ENCODE assay signal across 8 mouse cellular contexts in the genomic region with DNA sequence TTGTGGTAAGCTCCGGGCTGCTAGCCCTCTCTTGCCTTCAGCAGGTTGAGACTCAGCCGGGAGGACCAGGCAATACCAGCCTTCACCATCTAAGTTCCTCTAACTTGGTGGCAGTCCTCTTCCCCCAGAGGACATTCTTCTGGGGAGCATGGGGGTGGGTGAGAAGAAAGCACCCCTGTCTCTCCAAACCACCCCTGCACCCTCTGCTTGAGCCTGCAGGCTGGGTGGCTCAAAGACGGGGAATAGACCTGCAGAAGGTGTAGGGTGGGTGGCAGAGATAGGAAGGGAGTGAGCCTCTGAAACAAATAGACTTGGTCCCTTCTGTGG. TPM values are rescaled to one million over a fixed set of nuclear protein-coding genes. Genes with fewer than 3 reads are reported as not detected.
DNase-seq lines count a peak whose midpoint lies in the region; ATAC-seq and TF ChIP-seq lines count a peak whose summit lies in the region.

No protein-coding gene starts in this region.

- H3K4me3 ChIP-seq in kidney, embryonic 14.5 days (ENCODE audit: low read length) = peak overlapping the region; percentile 47
- no peak overlapping the region for H3K4me3 ChIP-seq in kidney, adult 2 months (ENCODE audit: insufficient read depth, low read depth, low read length)
- H3K4me3 ChIP-seq in embryonic facial prominence, embryonic 10.5 days = peak overlapping the region; percentile 77
- peak overlapping the region; percentile 86 for H3K4me3 ChIP-seq in hindbrain, embryonic 15.5 days
- peak overlapping the region; percentile 82 for H3K4me3 ChIP-seq in midbrain, embryonic 16.5 days (ENCODE audit: low read depth, low read length)

- peak overlapping the region; percentile 98 for H3K4me2 ChIP-seq in kidney, embryonic 14.5 days (replicated peaks; ENCODE audit: low read depth, low read length)
- peak overlapping the region; percentile 92 for H3K4me2 ChIP-seq in hindbrain, embryonic 15.5 days
- H3K4me2 ChIP-seq in midbrain, embryonic 16.5 days (ENCODE audit: low read length) = peak overlapping the region; percentile 79

- no peak for TF ChIP-seq POLR2A in kidney, adult 2 months (IDR thresholded peaks at IDR 0.05; ENCODE audit: low read depth, low read length)

- ATAC-seq in kidney, embryonic 14.5 days (ENCODE audit: low FRiP score, low TSS enrichment) = peak; percentile 18; the same call in 1 of the 2 replicates
- ATAC-seq in hindbrain, embryonic 15.5 days (ENCODE audit: low FRiP score, low read depth) = peak; percentile 24; the same call in 1 of the 2 replicates
- ATAC-seq in midbrain, embryonic 16.5 days = peak; percentile 30

- peak overlapping the region; percentile 38; the same call in 1 of the 2 replicates for H3K9ac ChIP-seq in kidney, embryonic 14.5 days (ENCODE audit: low read depth, low read length)
- peak overlapping the region; percentile 84 for H3K9ac ChIP-seq in hindbrain, embryonic 15.5 days
- H3K9ac ChIP-seq in midbrain, embryonic 16.5 days (ENCODE audit: low read depth, low read length) = peak overlapping the region; percentile 97

- H3K9me3 ChIP-seq in kidney, embryonic 14.5 days (ENCODE audit: control insufficient read depth, low read length) = no peaks in the 10 kb centered on the region
- no peaks in the 10 kb centered on the region for H3K9me3 ChIP-seq in embryonic facial prominence, embryonic 10.5 days
- H3K9me3 ChIP-seq in hindbrain, embryonic 15.5 days = no peaks in the 10 kb centered on the region
- H3K9me3 ChIP-seq in midbrain, embryonic 16.5 days (replicated peaks; ENCODE audit: control insufficient read depth, low read length, poor library complexity, severe bottlenecking) = no peaks in the 10 kb centered on the region

- DNase-seq in kidney, adult 2 months = no peak
- no peak for DNase-seq in embryonic facial prominence, embryonic 10.5 days (ENCODE audit: low spot score)
- no peak for DNase-seq in layer of hippocampus, adult 9-10 months (ENCODE audit: low spot score)
- no peak for DNase-seq in thymus, postnatal 25 days
- DNase-seq in frontal cortex, postnatal 36 days (ENCODE audit: low spot score in 2 of 2) = no peak

- H3K27me3 ChIP-seq in kidney, embryonic 14.5 days (ENCODE audit: control insufficient read depth, insufficient read depth, low read length) = peaks cover 31% of the 10 kb centered on the region
- no peaks in the 10 kb centered on the region for H3K27me3 ChIP-seq in kidney, adult 2 months (replicated peaks; ENCODE audit: control insufficient read depth, insufficient read depth, low read length)
- H3K27me3 ChIP-seq in embryonic facial prominence, embryonic 10.5 days (replicated peaks; ENCODE audit: low read depth, poor library complexity, severe bottlenecking) = peaks cover 55% of the 10 kb centered on the region
- H3K27me3 ChIP-seq in hindbrain, embryonic 15.5 days = no peaks in the 10 kb centered on the region
- H3K27me3 ChIP-seq in midbrain, embryonic 16.5 days (ENCODE audit: control insufficient read depth, insufficient read depth, low read depth, low read length) = no peaks in the 10 kb centered on the region

- no peaks in the 10 kb centered on the region for H3K4me1 ChIP-seq in kidney, embryonic 14.5 days (ENCODE audit: control insufficient read depth, insufficient read depth, low read length)
- H3K4me1 ChIP-seq in kidney, adult 2 months (ENCODE audit: control insufficient read depth, insufficient read depth, low read length) = no peaks in the 10 kb centered on the region
- peaks cover 13% of the 10 kb centered on the region for H3K4me1 ChIP-seq in embryonic facial prominence, embryonic 10.5 days
- H3K4me1 ChIP-seq in hindbrain, embryonic 15.5 days (replicated peaks) = peaks cover 12% of the 10 kb centered on the region
- H3K4me1 ChIP-seq in midbrain, embryonic 16.5 days (ENCODE audit: control insufficient read depth, insufficient read depth, low read length) = peaks cover 5% of the 10 kb centered on the region

- 21% methylated on average over 3 of the region's 3 CpGs for WGBS in kidney, embryonic 14.5 days
- WGBS in kidney, adult 2 months = 30% methylated on average over 3 of the region's 3 CpGs
- 24% methylated on average over 3 of the region's 3 CpGs for WGBS in embryonic facial prominence, embryonic 10.5 days
- 13% methylated on average over 3 of the region's 3 CpGs for WGBS in hindbrain, embryonic 15.5 days
- 17% methylated on average over 3 of the region's 3 CpGs for WGBS in midbrain, embryonic 16.5 days

- H3K27ac ChIP-seq in kidney, embryonic 14.5 days (ENCODE audit: low read depth, low read length) = no peak overlapping the region
- H3K27ac ChIP-seq in kidney, adult 2 months (ENCODE audit: insufficient read depth, low read depth, low read length) = no peak overlapping the region
- 0 out of 2 replicates have a peak overlapping the region, but pooled peaks have one; percentile 72 for H3K27ac ChIP-seq in embryonic facial prominence, embryonic 10.5 days (replicated peaks)
- peak overlapping the region; percentile 86 for H3K27ac ChIP-seq in hindbrain, embryonic 15.5 days (replicated peaks)
- H3K27ac ChIP-seq in midbrain, embryonic 16.5 days (ENCODE audit: low read length) = peak overlapping the region; percentile 89

- no peak for TF ChIP-seq CTCF in kidney, adult 2 months (conservative IDR thresholded peaks at IDR 0.05; ENCODE audit: insufficient read depth, insufficient read length, low read depth, low read length)

- H3K36me3 ChIP-seq in kidney, embryonic 14.5 days (ENCODE audit: control insufficient read depth, insufficient read depth, low read length) = no peaks in the 10 kb centered on the region
- no peaks in the 10 kb centered on the region for H3K36me3 ChIP-seq in kidney, adult 2 months (ENCODE audit: control insufficient read depth, insufficient read depth, low read length)
- no peaks in the 10 kb centered on the region for H3K36me3 ChIP-seq in embryonic facial prominence, embryonic 10.5 days (replicated peaks)
- no peaks in the 10 kb centered on the region for H3K36me3 ChIP-seq in hindbrain, embryonic 15.5 days
- H3K36me3 ChIP-seq in midbrain, embryonic 16.5 days (ENCODE audit: control insufficient read depth, insufficient read depth, low read length) = no peaks in the 10 kb centered on the region

RNA-seq across cellular contexts. Expression of gene Plppr5, which starts 1.3 kb away (rescaled TPM):
- 0.11 and 0.18 TPM in 2 replicates for polyA plus RNA-seq in kidney, embryonic 14.5 days (2014; fragmentation: Nextera tagmentation; extraction: Ambion mirVana)
- polyA plus RNA-seq in kidney, adult 2 months (2012; rRNA removed) = 0.03 and 0.05 TPM in 2 replicates
- polyA plus RNA-seq in embryonic facial prominence, embryonic 10.5 days (2016; fragmentation: Nextera tagmentation; extraction: Ambion mirVana) = 0.19 and 0.27 TPM in 2 replicates
- polyA plus RNA-seq in hindbrain, embryonic 15.5 days (2015; fragmentation: Nextera tagmentation; extraction: Ambion mirVana) = 6.9 and 7.2 TPM in 2 replicates
- 7.9 and 10.3 TPM in 2 replicates for polyA plus RNA-seq in midbrain, embryonic 16.5 days (2015; fragmentation: Nextera tagmentation; extraction: Ambion mirVana)

Comparison
In these comparisons a context has a peak if more than half of its experiments do, and no peak if none do; other contexts are left out.
1. H3K27ac ChIP-seq: peak in embryonic facial prominence, embryonic 10.5 days (single experiment), hindbrain, embryonic 15.5 days (single experiment) and midbrain, embryonic 16.5 days (single experiment); none in kidney, embryonic 14.5 days (single experiment) and kidney, adult 2 months (single experiment).
2. H3K9ac ChIP-seq: peak in every context shown above with its lines; median percentile 97 in midbrain, embryonic 16.5 days; 84 in hindbrain, embryonic 15.5 days; 38 in kidney, embryonic 14.5 days.
3. Peak in every context shown above with its lines, with median percentiles within 50 percentile points of each other: ATAC-seq and H3K4me2 ChIP-seq.